Mouse (Mus musculus) G1E (cell line): ENCODE measurements around the gene Tom1l2.

Experiments
- CTCF ChIP-seq: IDR thresholded peaks from 2 replicates; pipeline ENCODE4 v1.5.1; 2012; ENCODE audit warnings: low read depth, low read length, inconsistent platforms, mixed read lengths
- GATA1 ChIP-seq: IDR thresholded peaks from 2 replicates; pipeline ENCODE4 v1.6.1; 2012; ENCODE audit warnings: borderline replicate concordance, low read length, inconsistent platforms, mixed read lengths
- GATA2 ChIP-seq: IDR thresholded peaks from 2 replicates; pipeline ENCODE4 v1.6.1; 2012; ENCODE audit warnings: low read depth, low read length, inconsistent platforms, borderline replicate concordance
- POLR2AphosphoS5 ChIP-seq: IDR thresholded peaks from 2 replicates; pipeline ENCODE4 v1.6.1; 2012; ENCODE audit warnings: low read depth, low read length, inconsistent platforms; ENCODE audit not compliant: insufficient replicate concordance
- TAL1 ChIP-seq: conservative IDR thresholded peaks from 2 replicates; pipeline ENCODE4 v1.6.1; 2012; ENCODE audit warnings: low read depth, low read length, inconsistent platforms, mixed read lengths

DNA sequence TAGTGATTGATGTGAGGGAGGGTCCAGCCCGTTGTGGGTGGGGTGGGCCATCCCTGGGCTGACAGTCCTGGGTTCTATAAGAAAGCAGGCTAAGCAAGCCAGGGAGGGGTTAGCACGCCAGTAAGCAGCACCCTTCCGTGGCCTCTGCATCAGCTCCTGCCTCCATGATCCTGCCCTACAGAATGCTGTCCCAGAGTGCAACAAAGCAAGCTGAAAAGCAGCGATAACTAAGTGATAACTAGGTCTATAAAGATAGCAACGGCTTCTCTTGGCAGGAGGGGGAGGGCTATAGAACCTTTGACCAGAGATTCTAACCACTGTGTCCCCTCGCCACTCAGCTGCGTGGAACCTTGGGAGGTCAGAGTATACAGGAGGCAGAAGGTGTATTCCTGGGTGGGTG is 135.2 kb downstream of the Tom1l2 start:
- TF ChIP-seq POLR2AphosphoS5 (no peak), CTCF (no peak), GATA1 (no peak), TAL1 (peak; percentile 40; the same call in 1 of the 2 replicates), GATA2 (no peak)
